Mouse (Mus musculus): ENCODE measurements around the gene Pkig. TPM values are rescaled to one million over a fixed set of nuclear protein-coding genes. Genes with fewer than 3 reads are reported as not detected.
"Not testable (repeated sequence)": the region's sequence is repeated elsewhere in the genome, so short reads cannot be mapped to it uniquely, and the experiment has no call there.

Gene Pkig
- polyA plus RNA-seq, 1 experiment from 2014 or later = 134 TPM

GRCm38 (mm10) chr2:163617232-163617863, 40.8 kb upstream of the Pkig start:
- no peak overlapping the region for H3K4me2 ChIP-seq (ENCODE audit: low read length)
- no peaks in the 10 kb centered on the region for H3K4me1 ChIP-seq (ENCODE audit: control insufficient read depth, insufficient read depth, low read length)
- no peak overlapping the region for H3K4me3 ChIP-seq (ENCODE audit: low read depth, low read length)
- H3K27me3 ChIP-seq (ENCODE audit: control insufficient read depth, insufficient read depth, low read depth, low read length) = no peaks in the 10 kb centered on the region
- no peak overlapping the region for H3K9ac ChIP-seq (ENCODE audit: low read depth, low read length)
- H3K36me3 ChIP-seq (ENCODE audit: control insufficient read depth, insufficient read depth, low read length) = peaks cover 43% of the 10 kb centered on the region
- no peak for ATAC-seq
- WGBS = 82% methylated on average over 3 of the region's 3 CpGs
- H3K9me3 ChIP-seq (replicated peaks; ENCODE audit: control insufficient read depth, low read length, poor library complexity, severe bottlenecking) = no peaks in the 10 kb centered on the region
- H3K27ac ChIP-seq (ENCODE audit: low read length) = no peak overlapping the region

- Histone ChIP-seq H3K9me3 (replicated peaks; ENCODE audit: control insufficient read depth, low read length, poor library complexity, severe bottlenecking) (no peaks in the 10 kb centered on the region), H3K9ac (ENCODE audit: low read depth, low read length) (no peak overlapping the region), H3K4me3 (ENCODE audit: low read depth, low read length) (no peak overlapping the region), H3K4me1 (ENCODE audit: control insufficient read depth, insufficient read depth, low read length) (no peaks in the 10 kb centered on the region), H3K27ac (ENCODE audit: low read length) (no peak overlapping the region), H3K27me3 (ENCODE audit: control insufficient read depth, insufficient read depth, low read depth, low read length) (no peaks in the 10 kb centered on the region), H3K4me2 (ENCODE audit: low read length) (no peak overlapping the region), H3K36me3 (ENCODE audit: control insufficient read depth, insufficient read depth, low read length) (peaks cover 44% of the 10 kb centered on the region)
- no peak for ATAC-seq
- WGBS = 97% methylated on average over 4 of the region's 4 CpGs
Measured at GRCm38 (mm10) chr2:163617874-163618273, 40.3 kb upstream of the Pkig start.

GRCm38 (mm10) chr2:163620451-163620850, 37.7 kb upstream of the Pkig start:
- no peaks in the 10 kb centered on the region for H3K27me3 ChIP-seq (ENCODE audit: control insufficient read depth, insufficient read depth, low read depth, low read length)
- no peaks in the 10 kb centered on the region for H3K4me1 ChIP-seq (ENCODE audit: control insufficient read depth, insufficient read depth, low read length)
- H3K9me3 ChIP-seq (replicated peaks; ENCODE audit: control insufficient read depth, low read length, poor library complexity, severe bottlenecking) = no peaks in the 10 kb centered on the region
- no peak overlapping the region for H3K27ac ChIP-seq (ENCODE audit: low read length)
- H3K4me2 ChIP-seq (ENCODE audit: low read length) = no peak overlapping the region
- H3K9ac ChIP-seq (ENCODE audit: low read depth, low read length) = no peak overlapping the region
- H3K4me3 ChIP-seq (ENCODE audit: low read depth, low read length) = no peak overlapping the region
- no peak for ATAC-seq
- peaks cover 34% of the 10 kb centered on the region for H3K36me3 ChIP-seq (ENCODE audit: control insufficient read depth, insufficient read depth, low read length)
- 92% methylated on average over 8 of the region's 8 CpGs for WGBS

GRCm38 (mm10) chr2:163621401-163621800, 36.8 kb upstream of the Pkig start:
- not testable (repeated sequence) for ATAC-seq; H3K9me3 ChIP-seq (replicated peaks; ENCODE audit: control insufficient read depth, low read length, poor library complexity, severe bottlenecking); H3K27me3 ChIP-seq (ENCODE audit: control insufficient read depth, insufficient read depth, low read depth, low read length); H3K4me3 ChIP-seq (ENCODE audit: low read depth, low read length); H3K4me2 ChIP-seq (ENCODE audit: low read length); H3K4me1 ChIP-seq (ENCODE audit: control insufficient read depth, insufficient read depth, low read length); H3K9ac ChIP-seq (ENCODE audit: low read depth, low read length); H3K27ac ChIP-seq (ENCODE audit: low read length)
- H3K36me3 ChIP-seq (ENCODE audit: control insufficient read depth, insufficient read depth, low read length) = peaks cover 32% of the 10 kb centered on the region
- 93% methylated on average over 3 of the region's 3 CpGs for WGBS

- peaks cover 24% of the 10 kb centered on the region for H3K36me3 ChIP-seq (ENCODE audit: control insufficient read depth, insufficient read depth, low read length)
- ATAC-seq = no peak
- H3K4me3 ChIP-seq (ENCODE audit: low read depth, low read length) = no peak overlapping the region
- H3K27ac ChIP-seq (ENCODE audit: low read length) = no peak overlapping the region
- WGBS = 95% methylated on average over 4 of the region's 4 CpGs
- no peaks in the 10 kb centered on the region for H3K9me3 ChIP-seq (replicated peaks; ENCODE audit: control insufficient read depth, low read length, poor library complexity, severe bottlenecking)
- no peaks in the 10 kb centered on the region for H3K4me1 ChIP-seq (ENCODE audit: control insufficient read depth, insufficient read depth, low read length)
- H3K27me3 ChIP-seq (ENCODE audit: control insufficient read depth, insufficient read depth, low read depth, low read length) = no peaks in the 10 kb centered on the region
- no peak overlapping the region for H3K4me2 ChIP-seq (ENCODE audit: low read length)
- no peak overlapping the region for H3K9ac ChIP-seq (ENCODE audit: low read depth, low read length)
Measured at GRCm38 (mm10) chr2:163631223-163631622, 27.0 kb upstream of the Pkig start.

- Histone ChIP-seq H3K9ac (ENCODE audit: low read depth, low read length) (no peak overlapping the region), H3K4me1 (ENCODE audit: control insufficient read depth, insufficient read depth, low read length) (no peaks in the 10 kb centered on the region), H3K27ac (ENCODE audit: low read length) (no peak overlapping the region), H3K4me2 (ENCODE audit: low read length) (no peak overlapping the region), H3K36me3 (ENCODE audit: control insufficient read depth, insufficient read depth, low read length) (peaks cover 20% of the 10 kb centered on the region), H3K27me3 (ENCODE audit: control insufficient read depth, insufficient read depth, low read depth, low read length) (no peaks in the 10 kb centered on the region), H3K4me3 (ENCODE audit: low read depth, low read length) (no peak overlapping the region), H3K9me3 (replicated peaks; ENCODE audit: control insufficient read depth, low read length, poor library complexity, severe bottlenecking) (no peaks in the 10 kb centered on the region)
- ATAC-seq = no peak
- WGBS = 95% methylated on average over 2 of the region's 2 CpGs
Measured at GRCm38 (mm10) chr2:163631715-163632114, 26.5 kb upstream of the Pkig start.

GRCm38 (mm10) chr2:163634211-163634610, 24.0 kb upstream of the Pkig start:
- no peaks in the 10 kb centered on the region for H3K27me3 ChIP-seq (ENCODE audit: control insufficient read depth, insufficient read depth, low read depth, low read length)
- no peaks in the 10 kb centered on the region for H3K9me3 ChIP-seq (replicated peaks; ENCODE audit: control insufficient read depth, low read length, poor library complexity, severe bottlenecking)
- no peak for ATAC-seq
- H3K4me2 ChIP-seq (ENCODE audit: low read length) = no peak overlapping the region
- H3K4me3 ChIP-seq (ENCODE audit: low read depth, low read length) = no peak overlapping the region
- peaks cover 13% of the 10 kb centered on the region for H3K36me3 ChIP-seq (ENCODE audit: control insufficient read depth, insufficient read depth, low read length)
- H3K4me1 ChIP-seq (ENCODE audit: control insufficient read depth, insufficient read depth, low read length) = 0 out of 2 replicates have a peak, but pooled peaks cover 1% of the 10 kb centered on the region
- H3K27ac ChIP-seq (ENCODE audit: low read length) = no peak overlapping the region
- 93% methylated on average over 2 of the region's 2 CpGs for WGBS
- H3K9ac ChIP-seq (ENCODE audit: low read depth, low read length) = no peak overlapping the region

GRCm38 (mm10) chr2:163636057-163636456, 22.1 kb upstream of the Pkig start:
- peaks cover 9% of the 10 kb centered on the region; the same call in 1 of the 2 replicates for H3K4me1 ChIP-seq (ENCODE audit: control insufficient read depth, insufficient read depth, low read length)
- H3K9ac ChIP-seq (ENCODE audit: low read depth, low read length) = no peak overlapping the region
- no peaks in the 10 kb centered on the region for H3K9me3 ChIP-seq (replicated peaks; ENCODE audit: control insufficient read depth, low read length, poor library complexity, severe bottlenecking)
- peaks cover 3% of the 10 kb centered on the region for H3K36me3 ChIP-seq (ENCODE audit: control insufficient read depth, insufficient read depth, low read length)
- H3K27me3 ChIP-seq (ENCODE audit: control insufficient read depth, insufficient read depth, low read depth, low read length) = no peaks in the 10 kb centered on the region
- H3K4me3 ChIP-seq (ENCODE audit: low read depth, low read length) = no peak overlapping the region
- H3K27ac ChIP-seq (ENCODE audit: low read length) = no peak overlapping the region
- no peak for ATAC-seq
- 98% methylated on average over 2 of the region's 2 CpGs for WGBS
- H3K4me2 ChIP-seq (ENCODE audit: low read length) = no peak overlapping the region

GRCm38 (mm10) chr2:163637655-163638266, 20.4 kb upstream of the Pkig start:
- Histone ChIP-seq H3K4me2 (ENCODE audit: low read length) (no peak overlapping the region), H3K9me3 (replicated peaks; ENCODE audit: control insufficient read depth, low read length, poor library complexity, severe bottlenecking) (no peaks in the 10 kb centered on the region), H3K4me1 (ENCODE audit: control insufficient read depth, insufficient read depth, low read length) (peaks cover 15% of the 10 kb centered on the region), H3K27me3 (ENCODE audit: control insufficient read depth, insufficient read depth, low read depth, low read length) (no peaks in the 10 kb centered on the region), H3K36me3 (ENCODE audit: control insufficient read depth, insufficient read depth, low read length) (no peaks in the 10 kb centered on the region; the same call in 1 of the 2 replicates), H3K27ac (ENCODE audit: low read length) (no peak overlapping the region), H3K4me3 (ENCODE audit: low read depth, low read length) (no peak overlapping the region), H3K9ac (ENCODE audit: low read depth, low read length) (no peak overlapping the region)
- no peak for ATAC-seq
- 74% methylated on average over 5 of the region's 5 CpGs for WGBS

Measured in midbrain, embryonic 16.5 days (tissue).